Mouse (Mus musculus) left cerebral cortex, postnatal 36 days (tissue): ENCODE measurements around the gene Tcte2. TPM values are rescaled to one million over a fixed set of nuclear protein-coding genes. Genes with fewer than 3 reads are reported as not detected.

ENCODE experiments used
- DNase-seq, 2 experiments: peaks; one replicate each; pipeline ENCODE4 v3.0.0; 2021 to 2022; ENCODE audit warnings: low spot score in 2 of 2, mixed read lengths in 1 of 2
- intact Hi-C: fragments of 180-260 bp; cut with DNase I; formaldehyde crosslinking; loops from one replicate; pipeline ENCODE4 v1.15.1; 2025
- total RNA-seq, 2 experiments: library from RNA; stranded (reverse); gene quantifications; 2 replicates each; pipeline ENCODE4 v1.2.3; 2021

The Tcte2 gene
- total RNA-seq, 2 experiments from 2014 or later = 17.8 to 21.6 TPM

DNA sequence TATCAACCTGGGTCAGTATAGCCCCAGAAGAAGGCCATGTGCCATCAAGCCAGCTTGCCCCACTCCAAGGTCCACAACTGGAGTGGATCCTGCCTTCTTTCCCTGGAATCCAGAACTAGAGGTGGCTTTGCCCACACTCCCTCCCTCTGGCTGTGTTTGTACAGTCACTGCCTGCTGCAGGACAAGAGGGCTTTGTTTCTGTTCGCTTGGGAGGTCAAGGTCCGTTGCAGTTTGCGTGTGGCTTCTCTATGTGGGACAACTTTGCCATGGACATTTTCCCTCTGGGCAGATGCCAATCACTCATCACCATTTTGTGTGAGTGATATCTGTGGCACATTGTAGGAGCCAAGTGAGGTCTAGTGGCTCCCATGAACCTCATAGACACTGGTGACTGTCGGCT, 89.9 kb downstream of the Tcte2 start:
- DNase-seq = no peak

DNA sequence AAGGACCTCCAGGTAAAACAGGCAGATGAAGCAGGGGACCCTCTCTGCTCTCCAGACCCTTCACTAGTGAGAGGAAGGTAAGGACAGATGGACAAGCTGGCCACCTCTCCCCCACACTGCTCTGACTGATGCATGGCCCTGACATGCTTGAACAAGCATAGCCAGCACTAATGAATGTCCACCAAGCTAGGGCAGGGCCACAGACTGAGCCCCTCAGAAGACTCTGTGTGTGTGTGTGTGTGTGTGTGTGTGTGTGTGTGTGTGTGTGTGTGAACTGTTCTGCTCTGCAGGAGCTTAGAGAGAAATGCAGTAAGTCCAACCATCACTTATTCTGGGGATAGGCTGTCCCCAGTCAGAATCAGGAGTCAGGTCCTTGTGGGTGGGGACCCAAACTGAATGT, 91.4 kb downstream of the Tcte2 start:
- intact Hi-C loops = no loop called here
- no peak for DNase-seq

More for the DNA sequence above, 89.9 kb downstream of the Tcte2 start:
- intact Hi-C loops = no loop called here

DNA sequence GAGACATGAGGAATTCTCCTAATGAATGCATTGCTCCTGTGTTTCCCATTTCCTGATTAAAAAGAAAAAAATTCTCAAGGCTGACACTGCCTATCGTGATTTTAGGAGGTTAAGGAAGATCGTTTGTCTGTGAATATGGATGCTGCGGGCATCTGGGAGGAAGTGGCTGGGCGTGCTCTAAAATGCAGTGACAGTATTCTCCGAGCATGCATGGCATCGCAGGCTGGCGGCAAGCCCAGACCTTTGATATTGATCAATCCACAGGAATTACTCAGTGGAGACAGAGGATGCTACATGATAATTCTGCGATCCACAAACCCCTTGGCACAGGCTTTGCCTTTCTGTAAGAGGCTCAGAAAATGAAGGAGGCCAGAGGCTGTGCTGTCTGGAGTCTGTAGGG, 92.4 kb downstream of the Tcte2 start:
- no peak for DNase-seq
- intact Hi-C loops = no loop called here

- intact Hi-C loops = no loop called here
- DNase-seq = peak; percentile 53 to 61
Observed at GRCm38 (mm10) chr17:13668052-13669015, 93.3 kb downstream of the Tcte2 start.

DNA sequence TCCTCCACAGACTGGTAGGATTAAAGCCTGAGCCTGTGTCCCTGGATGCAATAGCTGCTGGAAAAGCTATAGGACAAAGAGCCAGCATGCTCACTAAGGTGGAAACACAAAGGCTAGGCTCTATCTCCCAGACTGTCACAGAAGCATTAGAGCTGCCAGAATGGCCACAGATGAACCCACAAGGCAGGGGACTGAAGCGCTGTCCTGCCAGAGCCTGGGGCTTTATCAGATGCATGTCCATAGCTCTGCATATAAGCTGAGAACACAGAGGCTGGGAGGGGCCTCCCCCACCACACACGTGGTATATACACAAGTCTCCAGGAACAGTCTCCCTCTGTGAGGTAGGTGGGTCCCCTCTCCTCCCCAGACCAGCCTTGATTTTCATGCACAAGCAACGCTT, 94.6 kb downstream of the Tcte2 start:
- no peak for DNase-seq
- intact Hi-C loops = no loop called here

DNA sequence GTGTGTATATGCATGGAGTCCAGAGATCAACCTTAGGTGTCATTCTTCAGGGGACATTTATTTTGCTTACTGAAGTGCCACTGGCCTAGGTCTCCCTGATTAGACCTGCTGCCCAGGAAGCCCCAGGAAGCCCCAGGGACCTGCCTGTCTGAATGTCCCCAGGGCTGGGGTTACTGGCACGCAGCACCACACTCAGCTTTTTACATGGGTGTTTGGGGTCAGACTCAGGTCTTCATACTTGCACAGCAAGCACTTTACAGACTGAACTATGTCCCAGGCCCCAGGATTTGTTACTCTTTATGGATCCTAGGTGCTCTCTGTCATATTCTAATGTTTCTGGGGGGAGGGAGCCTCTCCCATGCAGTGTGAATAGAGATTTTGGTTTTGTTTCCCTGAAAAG, 95.9 kb downstream of the Tcte2 start:
- no peak for DNase-seq
- intact Hi-C loops = no loop called here

- DNase-seq = no peak
- intact Hi-C loops = no loop called here
Observed at GRCm38 (mm10) chr17:13663386-13664166, 98.0 kb downstream of the Tcte2 start.

Other genes starting within 250 kb of the Tcte2 start
- 100 to 1,000 TPM; 105 to 138 TPM for gene Afdn, start 1.3 kb downstream of the Tcte2 start, total RNA-seq
- gene Gm7168, start 186.5 kb upstream of the Tcte2 start, total RNA-seq = not detected
- not detected for gene Gm7356, start 241.9 kb upstream of the Tcte2 start, total RNA-seq